Mouse (Mus musculus) neutrophil, adult 5-6 weeks (primary cell): Measurements from ENCODE around the gene Prrc2b. TPM values are rescaled to one million over a fixed set of nuclear protein-coding genes. Genes with fewer than 3 reads are reported as not detected.

ENCODE experiments used
- ATAC-seq: fragments of 151-379, 151-347 bp; 2 replicates; pipeline ENCODE4 v1.8.0; 2017; ENCODE audit warnings: mild to moderate bottlenecking, moderate TSS enrichment; ENCODE audit not compliant: insufficient number of reproducible peaks, poor library complexity, low FRiP score, severe bottlenecking; ENCODE audit errors: extremely low read depth
- total RNA-seq: library from RNA; stranded (forward); fragments of 200-1000 nt; gene quantifications from 2 replicates; pipeline ENCODE4 v1.2.3, GENCODE M21; 2017

Prrc2b gene
- total RNA-seq, 1 experiment from 2014 or later, result 37.0 TPM

GRCm38 (mm10) chr2:32213000-32213399 is 62.1 kb downstream of the Prrc2b start:
- ATAC-seq, result no peak

- no peak for ATAC-seq
Observed at GRCm38 (mm10) chr2:32215576-32215975, 64.7 kb downstream of the Prrc2b start.

GRCm38 (mm10) chr2:32216506-32216905 is 65.6 kb downstream of the Prrc2b start:
- ATAC-seq, result no peak

- no peak for ATAC-seq
Observed at GRCm38 (mm10) chr2:32217656-32218055, 66.8 kb downstream of the Prrc2b start.

GRCm38 (mm10) chr2:32218113-32218512 is 67.2 kb downstream of the Prrc2b start:
- ATAC-seq, result no peak

GRCm38 (mm10) chr2:32218541-32219334 is 67.9 kb downstream of the Prrc2b start:
- no peak for ATAC-seq

GRCm38 (mm10) chr2:32219501-32219900 is 68.6 kb downstream of the Prrc2b start:
- no peak for ATAC-seq

- no peak for ATAC-seq
Observed at GRCm38 (mm10) chr2:32220021-32220420, 69.1 kb downstream of the Prrc2b start.

GRCm38 (mm10) chr2:32220969-32221368 is 70.1 kb downstream of the Prrc2b start:
- no peak for ATAC-seq

- ATAC-seq, result no peak
Observed at GRCm38 (mm10) chr2:32221577-32221976, 70.7 kb downstream of the Prrc2b start.

GRCm38 (mm10) chr2:32222057-32222456 is 71.2 kb downstream of the Prrc2b start:
- peak; percentile 27; the same call in 1 of the 2 replicates for ATAC-seq

- ATAC-seq, result no peak
Observed at GRCm38 (mm10) chr2:32235433-32235832, 84.6 kb downstream of the Prrc2b start.

- ATAC-seq, result peak; percentile 91
Observed at GRCm38 (mm10) chr2:32235886-32236759, 85.2 kb downstream of the Prrc2b start, which contains the start of gene Pomt1. Gene Pomt1 (plus strand): TSS chr2:32236590.

GRCm38 (mm10) chr2:32236760-32237487 is 86.0 kb downstream of the Prrc2b start:
- ATAC-seq, result no peak

- no peak for ATAC-seq
Observed at GRCm38 (mm10) chr2:32237571-32237970, 86.7 kb downstream of the Prrc2b start.

GRCm38 (mm10) chr2:32238708-32239435 is 88.0 kb downstream of the Prrc2b start:
- no peak for ATAC-seq

- ATAC-seq, result no peak
Observed at GRCm38 (mm10) chr2:32240591-32240990, 89.7 kb downstream of the Prrc2b start.

- ATAC-seq, result no peak
Observed at GRCm38 (mm10) chr2:32242986-32243385, 92.1 kb downstream of the Prrc2b start.

- ATAC-seq, result no peak
Observed at GRCm38 (mm10) chr2:32246741-32247140, 95.9 kb downstream of the Prrc2b start.
